In genomic region chr14:72711130-72711529, GRCm38 (mm10) we compare ENCODE assay signal across 11 mouse cellular contexts. TPM values are rescaled to one million over a fixed set of nuclear protein-coding genes. Genes with fewer than 3 reads are reported as not detected.
DNase-seq lines count a peak whose midpoint lies in the region; ATAC-seq and TF ChIP-seq lines count a peak whose summit lies in the region.
"Had no signal": no experiment of that assay in that cellular context is flagged by ENCODE, and none has a peak within 500 bp of the region (broad histone marks: within the 10 kb centered on the region; RNA-seq: fewer than 3 reads in every experiment).

No protein-coding gene starts in this region.

- no peaks in the 10 kb centered on the region for H3K27me3 ChIP-seq in heart, embryonic 15.5 days
- H3K27me3 ChIP-seq in heart, postnatal 0 days (ENCODE audit: control insufficient read depth, insufficient read depth, low read length) = no peaks in the 10 kb centered on the region
- H3K27me3 ChIP-seq in midbrain, embryonic 11.5 days (ENCODE audit: control insufficient read depth, insufficient read depth, low read length) = no peaks in the 10 kb centered on the region; the same call in 1 of the 2 replicates

- no peak for DNase-seq in heart, postnatal 4 days
- peak; percentile 5 for DNase-seq in Muller cell, postnatal 12 days (ENCODE audit: inconsistent ontology term)
- DNase-seq in heart, postnatal 0 days (ENCODE audit: low spot score) = no peak
- peak; percentile 88 for DNase-seq in midbrain, embryonic 11.5 days (ENCODE audit: low spot score, missing footprints)
- no peak for DNase-seq in left cerebral cortex, adult 2 months (ENCODE audit: extremely low spot score in 1 of 2, low spot score in 2 of 2)
- no peak for DNase-seq in left cerebral cortex, adult 8-10 months (ENCODE audit: low spot score in 2 of 2)
- DNase-seq in cerebellum, adult 18-20 months = no peak
- DNase-seq: cerebellum, adult 2 months; thymus, adult 2 months had no signal

- TF ChIP-seq CTCF in heart, postnatal 0 days (IDR thresholded peaks at IDR 0.05; ENCODE audit: low read depth) = no peak
- TF ChIP-seq CTCF in left cerebral cortex, adult 2 months (IDR thresholded peaks at IDR 0.05) = no peak

- H3K4me3 ChIP-seq in heart, embryonic 15.5 days = peak overlapping the region; percentile 79
- H3K4me3 ChIP-seq in heart, postnatal 0 days (ENCODE audit: low read depth, low read length) = peak overlapping the region; percentile 97
- H3K4me3 ChIP-seq in midbrain, embryonic 11.5 days (ENCODE audit: low read depth, low read length) = no peak overlapping the region
- no peak overlapping the region for H3K4me3 ChIP-seq in left cerebral cortex, adult 2 months

- intact Hi-C loops in left cerebral cortex, adult 2 months (cut with DNase I) = loop anchor here (5.0 kb wide), 1 partner anchor 106 kb away; no protein-coding TSS in a partner anchor

- H3K36me3 ChIP-seq in heart, embryonic 15.5 days = no peaks in the 10 kb centered on the region
- no peaks in the 10 kb centered on the region for H3K36me3 ChIP-seq in heart, postnatal 0 days (replicated peaks; ENCODE audit: control insufficient read depth, insufficient read depth, low read length)
- no peaks in the 10 kb centered on the region for H3K36me3 ChIP-seq in midbrain, embryonic 11.5 days (ENCODE audit: control insufficient read depth, insufficient read depth, low read length)
- H3K36me3 ChIP-seq: G1E had no signal

- H3K27ac ChIP-seq in heart, embryonic 15.5 days = no peak overlapping the region
- H3K27ac ChIP-seq in heart, postnatal 0 days (ENCODE audit: low read depth) = no peak overlapping the region
- no peak overlapping the region for H3K27ac ChIP-seq in midbrain, embryonic 11.5 days (ENCODE audit: low read depth, low read length)
- H3K27ac ChIP-seq in left cerebral cortex, adult 2 months = no peak overlapping the region

- H3K9ac ChIP-seq in heart, embryonic 15.5 days = no peak overlapping the region
- H3K9ac ChIP-seq in heart, postnatal 0 days (replicated peaks; ENCODE audit: low read depth, low read length) = no peak overlapping the region
- H3K9ac ChIP-seq in midbrain, embryonic 11.5 days (ENCODE audit: low read length) = no peak overlapping the region

- no peak for TF ChIP-seq EP300 in heart, postnatal 0 days (IDR thresholded peaks at IDR 0.05; ENCODE audit: low read depth)

- no peaks in the 10 kb centered on the region for H3K9me3 ChIP-seq in heart, embryonic 15.5 days (replicated peaks)
- no peaks in the 10 kb centered on the region for H3K9me3 ChIP-seq in heart, postnatal 0 days (replicated peaks; ENCODE audit: control insufficient read depth, low read length)
- no peaks in the 10 kb centered on the region for H3K9me3 ChIP-seq in midbrain, embryonic 11.5 days (ENCODE audit: control insufficient read depth, low read length)
- H3K9me3 ChIP-seq: G1E had no signal

- H3K4me1 ChIP-seq in heart, embryonic 15.5 days (replicated peaks) = no peaks in the 10 kb centered on the region; the same call in 1 of the 2 replicates
- no peaks in the 10 kb centered on the region for H3K4me1 ChIP-seq in heart, postnatal 0 days (ENCODE audit: control insufficient read depth, insufficient read depth)
- H3K4me1 ChIP-seq in midbrain, embryonic 11.5 days (ENCODE audit: control insufficient read depth, insufficient read depth, low read length) = peaks cover 4% of the 10 kb centered on the region; the same call in 1 of the 2 replicates

- H3K4me2 ChIP-seq in heart, embryonic 15.5 days = peak overlapping the region; percentile 81
- H3K4me2 ChIP-seq in heart, postnatal 0 days (ENCODE audit: low read depth, low read length) = peak overlapping the region; percentile 93
- no peak overlapping the region; the same call in 1 of the 2 replicates for H3K4me2 ChIP-seq in midbrain, embryonic 11.5 days

- ATAC-seq in heart, embryonic 15.5 days (replicated peaks; ENCODE audit: insufficient number of reproducible peaks, insufficient read depth, low FRiP score, low read depth) = no peak
- ATAC-seq in heart, postnatal 0 days (ENCODE audit: insufficient read depth, low read depth) = no peak
- no peak for ATAC-seq in midbrain, embryonic 11.5 days (ENCODE audit: low FRiP score)

- WGBS in heart, embryonic 15.5 days = 39% methylated on average over 4 of the region's 4 CpGs
- WGBS in heart, postnatal 0 days = 42% methylated on average over 4 of the region's 4 CpGs
- 55% methylated on average over 4 of the region's 4 CpGs for WGBS in midbrain, embryonic 11.5 days

RNA-seq across cellular contexts. Expression of gene Fndc3a, which starts 1.3 kb away (rescaled TPM):
- polyA plus RNA-seq in heart, embryonic 15.5 days (2015; fragmentation: Nextera tagmentation; extraction: Ambion mirVana) = 17.3 and 23.0 TPM in 2 replicates
- total RNA-seq in heart, postnatal 4 days (2021) = 10 to 100 TPM; 19.0 to 22.6 TPM
- 8.3 and 13.9 TPM in 2 replicates for total RNA-seq in heart, postnatal 0 days (2014; rRNA removed; ENCODE audit: low replicate concordance)
- 9.5 and 9.7 TPM in 2 replicates for polyA plus RNA-seq in heart, postnatal 0 days (2015; fragmentation: Nextera tagmentation; extraction: Ambion mirVana)
- polyA plus RNA-seq in midbrain, embryonic 11.5 days (2014; fragmentation: Nextera tagmentation; extraction: Ambion mirVana) = 38.9 and 41.2 TPM in 2 replicates
- 10 to 100 TPM; 50.7 to 56.5 TPM for total RNA-seq in left cerebral cortex, adult 2 months (2021)
- total RNA-seq in left cerebral cortex, adult 8-10 months (2022) = 10 to 100 TPM; 44.5 to 51.4 (median 46.5) TPM

Comparison
In these comparisons a context has a peak if more than half of its experiments do, and no peak if none do; other contexts are left out.
1. H3K4me3 ChIP-seq: peak in heart, embryonic 15.5 days (single experiment) and heart, postnatal 0 days (single experiment); none in midbrain, embryonic 11.5 days (single experiment) and left cerebral cortex, adult 2 months (single experiment).
2. DNase-seq: peak in Muller cell, postnatal 12 days (single experiment) and midbrain, embryonic 11.5 days (single experiment); none in heart, postnatal 4 days (single experiment), heart, postnatal 0 days (single experiment), left cerebral cortex, adult 2 months (0 of 2), left cerebral cortex, adult 8-10 months (0 of 2) and cerebellum, adult 18-20 months (0 of 2).